Comparison of ENCODE assay signal across 8 mouse cellular contexts in the genomic region with DNA sequence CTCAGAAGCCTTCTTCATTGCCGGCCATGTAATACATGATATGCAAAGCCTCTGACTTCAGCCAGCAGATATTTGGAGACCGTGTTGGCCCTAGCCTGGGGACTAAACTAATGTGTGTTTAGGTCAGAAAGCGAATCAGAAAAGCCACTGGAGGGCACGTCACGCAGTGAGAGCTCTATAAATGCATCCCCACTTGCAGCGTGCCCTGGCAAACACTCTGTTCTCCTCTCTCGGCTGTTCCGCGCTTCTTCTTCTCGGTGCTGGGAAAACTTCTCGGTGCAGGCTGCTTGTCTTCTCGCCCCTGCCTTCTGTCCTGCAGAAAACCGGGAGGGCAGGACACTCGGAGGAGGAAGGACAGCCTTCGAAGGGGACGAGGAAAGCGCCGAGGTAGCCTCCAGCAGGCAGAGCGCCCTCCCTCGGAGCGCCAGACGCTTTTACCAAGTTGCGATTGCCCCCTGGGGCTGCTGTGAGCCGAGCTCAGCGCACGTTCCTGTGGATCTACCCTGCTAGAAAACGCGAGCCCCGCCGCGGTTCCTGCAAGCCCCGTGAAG. TPM values are rescaled to one million over a fixed set of nuclear protein-coding genes. Genes with fewer than 3 reads are reported as not detected.
DNase-seq lines count a peak whose midpoint lies in the region; ATAC-seq and TF ChIP-seq lines count a peak whose summit lies in the region.

No protein-coding gene starts in this region.

- ATAC-seq in hindbrain, embryonic 14.5 days (ENCODE audit: low FRiP score): 0 out of 2 replicates have a peak, but pooled peaks have one; percentile 6
- ATAC-seq in midbrain, embryonic 11.5 days (ENCODE audit: low FRiP score): peak; percentile 22

- peak overlapping the region; percentile 54 for H3K4me3 ChIP-seq in layer of hippocampus, adult 2 months
- peak overlapping the region; percentile 58 for H3K4me3 ChIP-seq in hindbrain, embryonic 14.5 days (replicated peaks; ENCODE audit: low read length)
- peak overlapping the region; percentile 51 for H3K4me3 ChIP-seq in midbrain, embryonic 11.5 days (ENCODE audit: low read depth, low read length)

- WGBS in hindbrain, embryonic 14.5 days: 0% methylated on average over 32 of the region's 32 CpGs
- WGBS in midbrain, embryonic 11.5 days: under 1% methylated on average over 32 of the region's 32 CpGs

- H3K27ac ChIP-seq in layer of hippocampus, adult 2 months: no peak overlapping the region
- H3K27ac ChIP-seq in hindbrain, embryonic 14.5 days: no peak overlapping the region
- H3K27ac ChIP-seq in midbrain, embryonic 11.5 days (ENCODE audit: low read depth, low read length): no peak overlapping the region

- H3K9me3 ChIP-seq in hindbrain, embryonic 14.5 days (ENCODE audit: control insufficient read depth, low read length): no peaks in the 10 kb centered on the region
- H3K9me3 ChIP-seq in midbrain, embryonic 11.5 days (ENCODE audit: control insufficient read depth, low read length): no peaks in the 10 kb centered on the region

- peaks cover 24% of the 10 kb centered on the region for H3K4me1 ChIP-seq in hindbrain, embryonic 14.5 days (replicated peaks; ENCODE audit: control insufficient read depth, insufficient read depth, low read length)
- peaks cover 7% of the 10 kb centered on the region for H3K4me1 ChIP-seq in midbrain, embryonic 11.5 days (ENCODE audit: control insufficient read depth, insufficient read depth, low read length)

- peak overlapping the region; percentile 100 for H3K4me2 ChIP-seq in hindbrain, embryonic 14.5 days (replicated peaks)
- H3K4me2 ChIP-seq in midbrain, embryonic 11.5 days: peak overlapping the region; percentile 89

- peaks cover 85% of the 10 kb centered on the region for H3K27me3 ChIP-seq in hindbrain, embryonic 14.5 days (ENCODE audit: control insufficient read depth, insufficient read depth, low read length)
- peaks cover 66% of the 10 kb centered on the region for H3K27me3 ChIP-seq in midbrain, embryonic 11.5 days (ENCODE audit: control insufficient read depth, insufficient read depth, low read length)

- peak overlapping the region; percentile 55 for H3K9ac ChIP-seq in hindbrain, embryonic 14.5 days
- peak overlapping the region; percentile 61 for H3K9ac ChIP-seq in midbrain, embryonic 11.5 days (ENCODE audit: low read length)

- no peak; the same call in none of the 2 replicates for TF ChIP-seq CTCF in layer of hippocampus, adult 2 months (conservative IDR thresholded peaks at IDR 0.05)

- no peak for DNase-seq in layer of hippocampus, adult 2 months (ENCODE audit: low spot score in 2 of 2)
- DNase-seq in layer of hippocampus, postnatal 14 days (ENCODE audit: low spot score in 2 of 2): no peak
- peak; percentile 63 for DNase-seq in embryo, embryonic 10.5 days (ENCODE audit: low spot score)
- no peak for DNase-seq in hindbrain, embryonic 14.5 days (ENCODE audit: low spot score)
- DNase-seq in midbrain, embryonic 11.5 days (ENCODE audit: low spot score, missing footprints): peak; percentile 95
- no peak for DNase-seq in urinary bladder, postnatal 36 days (ENCODE audit: low spot score in 2 of 2)
- no peak for DNase-seq in adipocyte (ENCODE audit: low spot score)
- DNase-seq in left cerebral cortex, adult 11 months (ENCODE audit: low spot score): no peak

- H3K36me3 ChIP-seq in hindbrain, embryonic 14.5 days (replicated peaks; ENCODE audit: control insufficient read depth, insufficient read depth): no peaks in the 10 kb centered on the region
- no peaks in the 10 kb centered on the region for H3K36me3 ChIP-seq in midbrain, embryonic 11.5 days (ENCODE audit: control insufficient read depth, insufficient read depth, low read length)

RNA-seq across cellular contexts. Expression of a gene that starts 0.7 kb away (rescaled TPM):
- total RNA-seq in layer of hippocampus, adult 2 months (2021): under 1 TPM; 0.15 to 0.25 TPM
- total RNA-seq in layer of hippocampus, postnatal 14 days (2021): under 1 TPM; 0.21 to 0.29 TPM
- polyA plus RNA-seq in hindbrain, embryonic 14.5 days (2014; fragmentation: Nextera tagmentation; extraction: Ambion mirVana): 0.19 and 0.39 TPM in 2 replicates
- 0.46 and 0.90 TPM in 2 replicates for polyA plus RNA-seq in midbrain, embryonic 11.5 days (2014; fragmentation: Nextera tagmentation; extraction: Ambion mirVana)

Comparison
In these comparisons a context has a peak if more than half of its experiments do, and no peak if none do; other contexts are left out.
1. DNase-seq: peak in embryo, embryonic 10.5 days (single experiment) and midbrain, embryonic 11.5 days (single experiment); none in layer of hippocampus, adult 2 months (0 of 2), layer of hippocampus, postnatal 14 days (0 of 2), hindbrain, embryonic 14.5 days (single experiment), urinary bladder, postnatal 36 days (0 of 2), adipocyte (single experiment) and left cerebral cortex, adult 11 months (single experiment).
2. Peak in every context shown above with its lines, with median percentiles within 50 percentile points of each other: H3K4me3 ChIP-seq.